Mouse (Mus musculus) forebrain, embryonic 10.5 days (tissue): Measurements from ENCODE around the gene Gm10645. TPM values are rescaled to one million over a fixed set of nuclear protein-coding genes. Genes with fewer than 3 reads are reported as not detected.

Experiments
- polyA plus RNA-seq: library from polyadenylated mRNA; unstranded; fragments of >200 nt; fragmentation: Nextera tagmentation; extraction: Ambion mirVana; gene quantifications from 2 replicates; pipeline ENCODE4 v1.2.1, GENCODE M21; 2016

Gene Gm10645
- polyA plus RNA-seq, 1 experiment from 2014 or later, result 1.4 TPM

Other genes starting within 250 kb of the Gm10645 start
- 2.4 and 3.6 TPM in 2 replicates for gene Tbc1d9, start 818 bp downstream of the Gm10645 start, polyA plus RNA-seq
- not detected in 2 replicates for gene Ucp1, start 124.2 kb upstream of the Gm10645 start, polyA plus RNA-seq
- gene Elmod2, start 166.3 kb upstream of the Gm10645 start, polyA plus RNA-seq, result 21.8 and 25.1 TPM in 2 replicates
- not detected in 2 replicates for gene Mgat4d, start 182.3 kb upstream of the Gm10645 start, polyA plus RNA-seq
- 3.7 and 4.0 TPM in 2 replicates for gene Clgn, start 223.7 kb upstream of the Gm10645 start, polyA plus RNA-seq